Mouse (Mus musculus) thymus, adult 2 months (tissue): ENCODE measurements at regions not wholly inside any gene's neighbourhood (a gene's known extent, or its start where the extent isn't known, plus 50 kb on each side); places are given as distances from the start of the nearest gene placed in this dataset.

Experiments used
- DNase-seq: peaks from one replicate; pipeline ENCODE4 v3.0.0; 2021
- H3K27ac ChIP-seq: fragments of 200-500 bp; 2 replicates; pipeline ENCODE4 v1.5.1; 2012; ENCODE audit warnings: low read length, control low read depth; ENCODE audit not compliant: control insufficient read depth, insufficient read depth
- H3K27me3 ChIP-seq: fragments of 200-500 bp; 2 replicates; pipeline ENCODE4 v1.6.1; 2012; ENCODE audit warnings: mild to moderate bottlenecking, low read length, moderate library complexity, mixed read lengths; ENCODE audit not compliant: control insufficient read depth, insufficient read depth
- H3K36me3 ChIP-seq: fragments of 200-500 bp; 2 replicates; pipeline ENCODE4 v1.6.1; 2012; ENCODE audit warnings: mild to moderate bottlenecking, low read length, moderate library complexity; ENCODE audit not compliant: control insufficient read depth, insufficient read depth
- H3K4me1 ChIP-seq: fragments of 200-500 bp; replicated peaks from 2 replicates; pipeline ENCODE4 v1.6.1; 2012; ENCODE audit warnings: low read length; ENCODE audit not compliant: control insufficient read depth, insufficient read depth
- H3K4me3 ChIP-seq: fragments of 200-500 bp; 2 replicates; pipeline ENCODE4 v1.5.1; 2012; ENCODE audit warnings: mild to moderate bottlenecking, low read length, control low read depth, moderate library complexity; ENCODE audit not compliant: control insufficient read depth, insufficient read depth
- CTCF ChIP-seq: fragments of 200-500 bp; IDR thresholded peaks from 2 replicates; pipeline ENCODE4 v1.5.1; 2012; ENCODE audit warnings: mild to moderate bottlenecking, control low read depth, low read length, moderate library complexity, borderline replicate concordance; ENCODE audit not compliant: control insufficient read depth, poor library complexity, insufficient read depth; ENCODE audit errors: extremely low read depth
- POLR2A ChIP-seq: fragments of 200-500 bp; IDR thresholded peaks from 2 replicates; pipeline ENCODE4 v1.6.1; 2012; ENCODE audit warnings: mild to moderate bottlenecking, low read length, control low read depth, moderate library complexity; ENCODE audit not compliant: control insufficient read depth, poor library complexity, insufficient read depth; ENCODE audit errors: extremely low read depth
- WGBS: fragments of 180-500 bp; shearing (Covaris S2); methylation state at CpG from one replicate; pipeline ENCODE4 v1.1.7; 2018; 5-methylcytosine and 5-hydroxymethylcytosine counted together

DNA sequence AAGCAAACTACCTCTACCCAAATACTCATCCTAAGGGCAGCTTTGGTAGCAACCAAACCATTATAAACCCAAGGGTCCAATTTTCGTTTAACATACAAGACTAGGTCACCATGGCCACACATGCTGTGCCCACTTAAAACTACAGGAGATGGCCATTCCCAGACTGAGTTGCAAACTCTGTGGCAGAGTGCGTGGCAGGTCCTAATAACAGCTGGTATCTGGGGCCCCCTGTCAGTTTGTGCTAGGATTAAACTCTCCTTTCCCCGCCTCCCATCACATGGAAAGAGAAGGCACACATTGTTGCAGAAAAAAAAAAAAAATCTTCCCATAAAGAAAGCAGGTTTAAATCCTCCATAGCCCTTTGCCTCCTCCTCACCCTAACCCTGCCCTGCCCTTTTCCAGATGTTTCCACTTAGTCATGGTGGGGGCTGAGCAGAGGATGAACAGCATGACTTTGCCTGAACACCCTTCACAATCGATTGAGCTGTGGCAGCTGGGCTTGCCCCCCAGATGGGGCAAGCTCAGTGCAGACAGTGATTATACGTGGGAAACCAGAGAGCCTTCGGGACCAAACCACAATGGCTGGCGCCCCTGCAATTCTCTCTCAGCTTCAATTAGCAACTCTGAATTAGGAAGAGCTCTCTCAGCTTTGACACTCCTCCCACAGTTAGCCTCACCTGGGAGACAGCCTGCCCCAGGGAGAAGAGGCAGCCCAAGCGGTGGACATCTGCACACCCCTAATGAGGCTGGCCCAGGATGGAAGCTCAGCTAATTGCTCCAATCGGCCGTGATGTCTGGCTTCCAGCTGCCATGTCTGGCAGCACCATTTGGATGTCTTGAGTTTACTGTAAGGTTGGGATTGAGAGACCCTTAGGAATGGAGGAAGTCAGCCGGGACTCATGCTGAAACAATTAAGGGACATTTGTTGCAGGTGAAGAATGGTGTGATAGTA, 365.9 kb downstream of the Tns1 start:
- Histone ChIP-seq H3K27ac (no peak overlapping the region), H3K27me3 (no peaks in the 10 kb centered on the region), H3K4me1 (no peaks in the 10 kb centered on the region), H3K4me3 (no peak overlapping the region), H3K36me3 (no peaks in the 10 kb centered on the region)
- DNase-seq, result no peak
- 76% methylated on average over 11 of the region's 11 CpGs for WGBS
- TF ChIP-seq POLR2A, result no peak
- no peak for TF ChIP-seq CTCF

DNA sequence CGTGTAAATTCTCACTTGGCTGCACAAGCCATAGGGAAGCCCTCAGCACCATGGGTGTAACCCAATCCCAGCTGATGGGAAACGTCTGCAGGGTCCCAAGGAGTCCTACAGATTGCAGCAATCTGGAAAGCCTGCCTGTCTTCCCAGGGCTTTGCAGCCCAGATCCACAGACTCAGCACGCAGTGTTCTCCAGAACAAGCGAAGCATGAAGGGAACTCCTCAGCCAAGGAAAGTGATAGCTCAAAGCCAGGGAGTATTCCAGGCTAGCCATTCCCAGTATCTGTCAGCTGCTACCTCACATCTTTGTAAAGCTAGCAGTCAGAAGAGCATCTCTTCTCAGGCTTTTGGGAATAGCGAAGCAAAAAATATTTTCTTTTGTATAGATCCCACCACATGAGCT, 368.5 kb downstream of the Tns1 start:
- no peak overlapping the region for H3K4me3 ChIP-seq
- no peaks in the 10 kb centered on the region for H3K36me3 ChIP-seq
- WGBS, result 74% methylated on average over 5 of the region's 5 CpGs
- H3K27ac ChIP-seq, result no peak overlapping the region
- TF ChIP-seq CTCF (no peak), POLR2A (no peak)
- DNase-seq, result no peak
- H3K4me1 ChIP-seq, result no peaks in the 10 kb centered on the region
- H3K27me3 ChIP-seq, result no peaks in the 10 kb centered on the region

DNA sequence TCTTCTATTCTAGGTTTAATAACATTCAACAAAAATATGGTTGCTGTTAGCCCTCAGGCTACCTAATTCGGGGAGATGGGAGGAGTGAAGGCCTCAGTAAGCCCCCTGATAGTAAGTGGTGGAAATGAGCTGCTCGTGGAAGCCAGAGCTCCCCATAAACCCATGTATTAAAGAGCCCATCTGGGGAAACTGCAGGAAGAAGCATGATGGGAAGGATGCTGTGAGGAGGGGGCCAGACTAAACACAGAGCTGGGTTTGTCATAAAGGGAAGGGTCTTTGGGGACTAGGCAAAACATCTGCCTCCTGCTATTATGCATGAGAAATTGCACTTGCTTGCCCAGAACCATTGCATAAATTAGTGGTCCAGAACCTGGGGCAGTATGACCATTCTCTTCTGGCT, 369.3 kb downstream of the Tns1 start:
- WGBS, result 82% methylated on average over 2 of the region's 2 CpGs
- no peaks in the 10 kb centered on the region for H3K27me3 ChIP-seq
- no peaks in the 10 kb centered on the region for H3K36me3 ChIP-seq

DNA sequence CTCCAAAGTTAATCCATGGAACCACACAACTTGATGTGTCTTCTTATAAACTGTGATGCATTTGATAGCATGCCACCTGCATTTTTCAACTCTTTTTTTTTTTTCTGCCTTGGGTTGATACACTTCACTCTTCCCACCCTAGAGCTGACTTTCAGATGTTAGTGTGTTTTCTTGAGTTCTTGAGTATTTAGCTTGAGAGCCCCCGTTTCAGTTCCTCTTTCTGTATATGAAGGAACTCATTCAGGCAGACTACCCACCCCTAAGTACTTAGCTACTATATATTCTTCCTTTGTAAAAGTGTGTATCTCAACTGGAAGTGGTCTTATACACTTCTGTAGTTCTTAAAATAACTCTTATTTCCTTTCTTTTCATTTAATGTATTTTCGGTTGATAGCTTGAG, 371.1 kb downstream of the Tns1 start:
- DNase-seq, result no peak
- WGBS, result 5% methylated on average over 2 of the region's 2 CpGs

More for the DNA sequence above, 369.3 kb downstream of the Tns1 start:
- Histone ChIP-seq H3K4me3 (no peak overlapping the region), H3K4me1 (no peaks in the 10 kb centered on the region), H3K27ac (no peak overlapping the region)
- no peak for TF ChIP-seq POLR2A
- DNase-seq, result no peak

DNA sequence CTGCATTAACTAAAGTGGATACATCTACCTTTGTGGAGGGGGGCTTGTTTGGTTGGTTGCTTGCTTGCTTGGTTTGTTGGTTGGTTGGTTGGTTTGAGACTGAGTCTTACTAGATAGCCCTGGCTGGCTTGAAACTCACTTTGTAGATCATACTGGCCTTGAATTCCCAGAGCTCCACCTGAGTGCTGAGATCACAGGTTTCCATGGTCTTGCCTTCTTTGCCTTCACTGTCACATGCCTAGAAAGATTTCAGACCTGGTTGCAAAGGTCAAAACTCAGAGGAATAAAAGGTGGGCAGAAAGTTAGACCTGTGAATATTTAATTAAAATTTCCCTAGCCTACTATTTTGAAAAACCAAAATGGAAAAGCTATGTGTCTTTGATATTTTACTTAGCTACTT, 375.5 kb downstream of the Tns1 start:
- H3K27ac ChIP-seq, result no peak overlapping the region
- no peak overlapping the region for H3K4me3 ChIP-seq
- H3K36me3 ChIP-seq, result no peaks in the 10 kb centered on the region
- no peaks in the 10 kb centered on the region for H3K4me1 ChIP-seq
- DNase-seq, result no peak
- no peaks in the 10 kb centered on the region for H3K27me3 ChIP-seq
- TF ChIP-seq CTCF, result no peak
- no peak for TF ChIP-seq POLR2A

More for the DNA sequence above, 371.1 kb downstream of the Tns1 start:
- H3K27ac ChIP-seq, result no peak overlapping the region
- TF ChIP-seq POLR2A, result no peak
- no peak for TF ChIP-seq CTCF
- no peaks in the 10 kb centered on the region for H3K4me1 ChIP-seq
- no peaks in the 10 kb centered on the region for H3K27me3 ChIP-seq
- H3K36me3 ChIP-seq, result no peaks in the 10 kb centered on the region
- no peak overlapping the region for H3K4me3 ChIP-seq

DNA sequence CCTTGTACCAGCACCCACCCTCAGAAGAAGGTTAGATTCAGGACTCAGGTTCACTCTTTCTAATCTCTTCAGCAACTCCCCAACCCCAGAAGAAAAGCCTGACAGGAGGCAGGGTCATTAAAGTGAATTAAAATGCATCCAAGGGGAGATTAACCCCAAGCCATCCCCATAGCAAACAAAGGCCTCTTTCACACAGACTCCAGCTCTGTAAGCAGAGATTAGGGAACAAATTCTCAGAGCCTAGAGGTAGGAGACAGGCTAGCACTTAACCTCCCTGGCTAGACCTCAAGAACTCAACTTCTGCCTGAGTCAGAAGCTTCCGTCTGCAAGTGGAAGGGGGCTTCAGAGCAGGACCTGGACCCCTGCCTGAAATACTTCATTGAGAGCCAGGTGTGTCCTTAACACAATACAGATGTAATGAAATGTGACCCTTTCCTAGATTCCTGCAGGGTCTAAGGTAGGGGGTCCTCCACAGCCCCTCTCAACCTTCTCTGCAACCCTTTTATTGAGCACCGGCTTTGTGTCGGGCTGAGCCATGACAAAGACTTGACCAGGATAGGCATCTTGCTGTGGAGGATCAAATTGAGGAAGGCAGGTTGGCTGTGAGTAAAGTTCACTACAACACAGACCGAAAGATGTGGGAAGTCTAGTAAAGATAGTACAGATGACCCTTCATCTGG, 379.6 kb downstream of the Tns1 start:
- WGBS, result 94% methylated on average over 4 of the region's 4 CpGs
- TF ChIP-seq POLR2A (no peak), CTCF (no peak)
- Histone ChIP-seq H3K4me1 (no peaks in the 10 kb centered on the region), H3K36me3 (no peaks in the 10 kb centered on the region), H3K4me3 (no peak overlapping the region), H3K27ac (no peak overlapping the region), H3K27me3 (no peaks in the 10 kb centered on the region)
- no peak for DNase-seq
